Mouse (Mus musculus) liver, embryonic 14.5 days (tissue): Measurements from ENCODE around the gene Gm4846.

Source experiments
- CTCF ChIP-seq: IDR thresholded peaks from 2 replicates; pipeline ENCODE4 v1.5.1; 2016; ENCODE audit warnings: antibody characterized with exemption, low read depth, control low read depth
- EP300 ChIP-seq: IDR thresholded peaks from 2 replicates; pipeline ENCODE4 v1.6.1; 2016; ENCODE audit warnings: antibody characterized with exemption, low read depth

- no peak for TF ChIP-seq EP300
- no peak for TF ChIP-seq CTCF
These were observed 58.0 kb downstream of the Gm4846 start for GRCm38 (mm10) chr1:166439426-166439825.
